Mouse (Mus musculus) adrenal gland, adult 18-20 months (tissue): Measurements from ENCODE around the gene Lonp2. TPM values are rescaled to one million over a fixed set of nuclear protein-coding genes. Genes with fewer than 3 reads are reported as not detected.

Experiments
- DNase-seq, 2 experiments: peaks; one replicate each; pipeline ENCODE4 v3.0.0; 2021 to 2022; ENCODE audit warnings: low spot score in 2 of 2
- microRNA-seq, 2 experiments: library from miRNA; unstranded; fragments of <30 nt; microRNA quantifications; one replicate each; pipeline ENCODE4 v1.2.0; 2021; ENCODE audit warnings: borderline number of aligned reads in 2 of 2
- total RNA-seq, 2 experiments: library from RNA; stranded (reverse); gene quantifications; 1 replicate in 1 of 2; 2 replicates in 1 of 2; pipeline ENCODE4 v1.2.3; 2021

The Lonp2 gene
- total RNA-seq, 2 experiments from 2014 or later: 116 to 139 TPM

- DNase-seq: peak; percentile 68 to 70
Measured at GRCm38 (mm10) chr8:86745221-86745934, 121.5 kb downstream of the Lonp2 start, which contains the start of the genes Gm10638 and Siah1a. TSS of gene Gm10638 (plus strand) at chr8:86745699. TSS of gene Siah1a (minus strand) at chr8:86745934.

- DNase-seq: peak; percentile 98
Measured at GRCm38 (mm10) chr8:86745935-86746441, 122.1 kb downstream of the Lonp2 start.

- peak in 1 of 2 experiments; percentile 38 for DNase-seq
Measured at GRCm38 (mm10) chr8:86746511-86746910, 122.7 kb downstream of the Lonp2 start.

- no peak for DNase-seq
Measured at GRCm38 (mm10) chr8:86749842-86750241, 126.0 kb downstream of the Lonp2 start.

GRCm38 (mm10) chr8:86756948-86757733 lies 133.3 kb downstream of the Lonp2 start:
- no peak for DNase-seq

GRCm38 (mm10) chr8:86758651-86759050 lies 134.8 kb downstream of the Lonp2 start:
- DNase-seq: no peak

- DNase-seq: no peak
Measured at GRCm38 (mm10) chr8:86759090-86759491, 135.2 kb downstream of the Lonp2 start.

GRCm38 (mm10) chr8:86760746-86761145 lies 136.9 kb downstream of the Lonp2 start:
- no peak for DNase-seq

GRCm38 (mm10) chr8:86762806-86763205 lies 139.0 kb downstream of the Lonp2 start:
- DNase-seq: no peak

- DNase-seq: no peak
Measured at GRCm38 (mm10) chr8:86765155-86765554, 141.3 kb downstream of the Lonp2 start.

GRCm38 (mm10) chr8:86765669-86766068 lies 141.8 kb downstream of the Lonp2 start:
- DNase-seq: no peak

- no peak for DNase-seq
Measured at GRCm38 (mm10) chr8:86766548-86767211, 142.8 kb downstream of the Lonp2 start.

- DNase-seq: peak; percentile 51 to 52
Measured at GRCm38 (mm10) chr8:86768499-86768898, 144.7 kb downstream of the Lonp2 start.

- DNase-seq: no peak
Measured at GRCm38 (mm10) chr8:86769945-86770715, 146.3 kb downstream of the Lonp2 start.

Small RNA genes lying within 50 kb of the gene (microRNA-seq; reads per million reads assigned to microRNA genes)
- 0 reads per million in 2 experiments for gene Gm44348

Other genes starting within 250 kb of the Lonp2 start
- gene Abcc12, start 43.4 kb upstream of the Lonp2 start, total RNA-seq: not detected
- gene Gm10638, start 121.7 kb downstream of the Lonp2 start, total RNA-seq: 1 to 10 TPM; 2.6 to 4.5 TPM
- 10 to 100 TPM; 16.9 to 17.4 TPM for gene Siah1a, start 121.9 kb downstream of the Lonp2 start, total RNA-seq